ENCODE assay signal across 16 mouse cellular contexts in the genomic region with DNA sequence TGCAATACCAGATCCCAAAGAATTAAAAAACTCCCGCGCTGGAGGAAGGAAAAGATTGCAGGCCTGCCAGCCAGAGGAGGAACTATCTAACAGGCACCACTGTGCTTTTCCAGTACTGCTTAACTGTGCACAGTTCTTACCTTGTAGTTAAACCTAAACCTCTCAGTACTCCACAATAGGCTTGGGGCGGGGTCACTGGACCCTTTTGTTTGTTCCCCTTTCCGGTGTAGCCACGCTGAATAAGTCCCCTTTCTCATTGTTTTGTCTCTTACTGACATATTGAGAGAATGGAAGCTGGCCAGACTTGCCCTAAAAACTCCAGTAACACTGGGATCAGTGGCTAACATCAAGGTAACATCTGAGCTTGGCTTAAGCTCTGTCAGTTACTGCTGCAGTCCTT.
"Had no signal": no experiment of that assay in that cellular context is flagged by ENCODE, and none has a peak within 500 bp of the region (broad histone marks: within the 10 kb centered on the region; RNA-seq: fewer than 3 reads in every experiment).

No protein-coding gene starts in this region.

- H3K36me3 ChIP-seq: kidney, embryonic 15.5 days; liver, embryonic 13.5 days; stomach, embryonic 15.5 days had no signal

- H3K27ac ChIP-seq: kidney, embryonic 15.5 days; left cerebral cortex, adult 2 months; liver, embryonic 13.5 days; macrophage; midbrain, embryonic 12.5 days; midbrain, embryonic 15.5 days; stomach, embryonic 15.5 days had no signal

- DNase-seq: kidney, adult 8-10 months; kidney, postnatal 10 days; kidney, postnatal 36 days; layer of hippocampus, postnatal 36 days; liver, embryonic 13.5 days; lung, embryonic 14.5 days; right cerebral cortex, postnatal 25 days; spleen, adult 18-20 months; thymus, postnatal 25 days had no signal

- H3K4me3 ChIP-seq: kidney, embryonic 15.5 days; left cerebral cortex, adult 2 months; liver, embryonic 13.5 days; midbrain, embryonic 12.5 days; midbrain, embryonic 15.5 days; stomach, embryonic 15.5 days had no signal

- H3K4me2 ChIP-seq: kidney, embryonic 15.5 days; liver, embryonic 13.5 days; lung, embryonic 14.5 days; midbrain, embryonic 12.5 days; midbrain, embryonic 15.5 days; stomach, embryonic 15.5 days had no signal

- H3K27me3 ChIP-seq: kidney, embryonic 15.5 days; liver, embryonic 13.5 days; midbrain, embryonic 12.5 days; midbrain, embryonic 15.5 days; stomach, embryonic 15.5 days had no signal

- ATAC-seq: lung, postnatal 0 days; midbrain, embryonic 15.5 days had no signal

- H3K4me1 ChIP-seq: kidney, embryonic 15.5 days; midbrain, embryonic 15.5 days; stomach, embryonic 15.5 days had no signal

- H3K9ac ChIP-seq: kidney, embryonic 15.5 days; liver, embryonic 13.5 days; lung, embryonic 14.5 days; midbrain, embryonic 12.5 days; midbrain, embryonic 15.5 days; stomach, embryonic 15.5 days had no signal

- H3K9me3 ChIP-seq: kidney, embryonic 15.5 days; liver, embryonic 13.5 days; midbrain, embryonic 15.5 days; stomach, embryonic 15.5 days had no signal
